Mouse (Mus musculus): ENCODE measurements around the gene Adgre4. TPM values are rescaled to one million over a fixed set of nuclear protein-coding genes. Genes with fewer than 3 reads are reported as not detected.

The Adgre4 gene
- polyA plus RNA-seq (2016; fragmentation: Nextera tagmentation; extraction: Ambion mirVana) = 0.17 TPM in 1 of 2 replicates, not detected in the other

DNA sequence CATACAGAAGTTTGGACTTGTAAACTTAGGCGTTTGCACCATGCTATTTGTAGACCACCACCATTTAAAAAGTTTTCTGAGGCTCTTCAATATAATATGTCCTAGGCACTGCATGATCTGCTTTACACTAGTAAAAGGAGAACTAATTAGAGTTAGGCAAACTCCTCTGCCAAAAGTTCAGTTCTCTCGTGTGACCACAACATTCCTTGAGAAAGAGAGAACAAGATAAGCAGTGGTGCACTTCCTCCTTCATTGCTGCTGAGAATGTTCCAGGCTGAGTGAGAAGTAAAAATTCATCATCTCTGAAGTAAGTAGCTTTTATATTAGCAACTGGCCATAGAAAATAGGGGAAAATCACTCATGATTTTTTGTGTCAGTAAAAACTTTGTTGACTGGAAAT is at the start of gene Adgre4:
Gene Adgre4, plus strand, starts transcription at position 199 of the 400 bp plus-strand sequence.
- Histone ChIP-seq H3K9ac (no peak within 1 kb of the TSS), H3K4me3 (no peak within 1 kb of the TSS), H3K4me2 (replicated peaks) (no peak within 1 kb of the TSS), H3K27ac (no peak within 1 kb of the TSS), H3K27me3 (replicated peaks) (no peaks in the 10 kb centered on the region), H3K9me3 (no peaks in the 10 kb centered on the region), H3K4me1 (no peaks in the 10 kb centered on the region), H3K36me3 (no peaks in the 10 kb centered on the region)
- no peak for ATAC-seq (ENCODE audit: low FRiP score, low read depth)
- 70% methylated on average over 2 of the region's 2 CpGs for WGBS

DNA sequence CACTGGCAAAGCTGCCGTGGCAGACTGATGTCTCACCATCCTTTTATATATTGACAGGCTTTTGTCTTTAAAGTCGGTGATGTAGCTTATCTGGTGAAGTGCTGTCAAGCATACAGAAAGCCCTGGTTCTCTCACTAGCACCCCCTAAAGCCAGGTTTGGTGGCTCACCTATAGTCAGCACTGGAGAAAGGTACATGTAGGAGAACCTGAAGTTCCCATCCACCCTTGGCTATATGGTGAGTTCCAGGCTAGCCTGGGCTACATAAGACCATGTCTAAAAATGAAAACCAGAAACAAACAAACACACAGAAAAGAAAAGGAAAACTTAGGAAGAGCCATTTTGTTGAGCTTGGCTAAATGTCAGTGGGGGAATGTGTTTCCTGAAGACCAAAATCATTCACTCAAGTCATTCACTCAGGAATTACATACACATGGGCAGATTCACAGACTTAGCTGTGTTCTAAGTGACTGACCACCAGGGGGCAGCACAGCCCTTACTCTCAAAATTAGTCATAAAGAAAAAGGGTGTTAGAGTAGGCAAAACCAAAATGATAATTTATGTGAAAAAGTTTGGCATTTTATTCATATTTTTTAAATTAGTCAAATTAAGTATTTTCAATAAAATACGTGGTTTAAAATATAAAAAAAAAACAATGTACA is 47.5 kb upstream of the Adgre4 start:
- Histone ChIP-seq H3K4me1 (no peaks in the 10 kb centered on the region), H3K9me3 (no peaks in the 10 kb centered on the region), H3K27ac (no peak overlapping the region), H3K9ac (no peak overlapping the region), H3K36me3 (peaks cover 15% of the 10 kb centered on the region), H3K4me2 (replicated peaks) (no peak overlapping the region), H3K27me3 (replicated peaks) (no peaks in the 10 kb centered on the region), H3K4me3 (no peak overlapping the region)
- ATAC-seq (ENCODE audit: low FRiP score, low read depth) = 0 out of 2 replicates have a peak, but pooled peaks have one; percentile 74
- WGBS = 69% methylated on average over 3 of the region's 3 CpGs

DNA sequence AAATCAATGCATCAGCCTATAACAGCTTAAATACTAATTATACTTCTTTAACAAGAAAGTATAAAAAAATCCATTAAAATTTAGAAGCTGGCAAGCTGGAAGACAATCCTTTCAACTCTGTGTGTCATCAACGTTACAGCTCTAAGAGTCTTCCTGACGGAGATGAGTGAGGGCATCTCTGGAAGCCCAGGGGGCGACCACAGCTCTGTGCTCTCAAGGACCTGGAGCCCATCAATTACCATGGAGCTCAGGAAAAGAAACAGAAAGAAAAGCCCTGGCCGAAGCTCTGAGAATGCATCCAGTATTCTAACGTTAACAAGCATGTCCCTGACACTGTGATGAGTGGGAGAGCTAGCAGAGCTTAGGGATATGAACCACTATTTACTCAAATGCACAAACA is 46.9 kb upstream of the Adgre4 start:
- Histone ChIP-seq H3K9ac (no peak overlapping the region), H3K27me3 (replicated peaks) (no peaks in the 10 kb centered on the region), H3K4me1 (no peaks in the 10 kb centered on the region), H3K4me2 (replicated peaks) (no peak overlapping the region), H3K27ac (no peak overlapping the region), H3K36me3 (peaks cover 10% of the 10 kb centered on the region; the same call in 1 of the 2 replicates), H3K9me3 (no peaks in the 10 kb centered on the region), H3K4me3 (no peak overlapping the region)
- 43% methylated on average over 5 of the region's 5 CpGs for WGBS
- 0 out of 2 replicates have a peak, but pooled peaks have one; percentile 25 for ATAC-seq (ENCODE audit: low FRiP score, low read depth)

- Histone ChIP-seq H3K27me3 (replicated peaks) (no peaks in the 10 kb centered on the region), H3K4me2 (replicated peaks) (peak within 1 kb of the TSS; percentile 82), H3K4me1 (no peaks in the 10 kb centered on the region), H3K4me3 (peak within 1 kb of the TSS; percentile 72), H3K27ac (no peak within 1 kb of the TSS), H3K36me3 (0 out of 2 replicates have a peak, but pooled peaks cover 4% of the 10 kb centered on the region), H3K9me3 (no peaks in the 10 kb centered on the region), H3K9ac (peak within 1 kb of the TSS; percentile 61)
- ATAC-seq (ENCODE audit: low FRiP score, low read depth) = peak; percentile 99
- WGBS = 1% methylated on average over 37 of the region's 37 CpGs
Observed at GRCm38 (mm10) chr17:55711984-55712811, 37.6 kb upstream of the Adgre4 start, which contains the start of gene Pot1b. Gene Pot1b (minus strand): TSS chr17:55712628.

GRCm38 (mm10) chr17:55721270-55721669 is 28.5 kb upstream of the Adgre4 start:
- H3K4me3 ChIP-seq = no peak overlapping the region
- no peak for ATAC-seq (ENCODE audit: low FRiP score, low read depth)
- H3K27me3 ChIP-seq (replicated peaks) = no peaks in the 10 kb centered on the region
- 79% methylated on average over 1 of the region's 1 CpGs for whole genome bisulfite sequencing
- H3K9me3 ChIP-seq = no peaks in the 10 kb centered on the region
- H3K27ac ChIP-seq = no peak overlapping the region
- H3K36me3 ChIP-seq = no peaks in the 10 kb centered on the region
- H3K4me2 ChIP-seq (replicated peaks) = no peak overlapping the region
- H3K9ac ChIP-seq = no peak overlapping the region
- H3K4me1 ChIP-seq = no peaks in the 10 kb centered on the region

GRCm38 (mm10) chr17:55722250-55722649 is 27.5 kb upstream of the Adgre4 start:
- no peak for ATAC-seq (ENCODE audit: low FRiP score, low read depth)
- Histone ChIP-seq H3K9ac (no peak overlapping the region), H3K36me3 (no peaks in the 10 kb centered on the region), H3K27ac (no peak overlapping the region), H3K4me2 (replicated peaks) (no peak overlapping the region), H3K4me1 (no peaks in the 10 kb centered on the region), H3K4me3 (no peak overlapping the region), H3K9me3 (no peaks in the 10 kb centered on the region), H3K27me3 (replicated peaks) (no peaks in the 10 kb centered on the region)
- WGBS = 76% methylated on average over 2 of the region's 2 CpGs

DNA sequence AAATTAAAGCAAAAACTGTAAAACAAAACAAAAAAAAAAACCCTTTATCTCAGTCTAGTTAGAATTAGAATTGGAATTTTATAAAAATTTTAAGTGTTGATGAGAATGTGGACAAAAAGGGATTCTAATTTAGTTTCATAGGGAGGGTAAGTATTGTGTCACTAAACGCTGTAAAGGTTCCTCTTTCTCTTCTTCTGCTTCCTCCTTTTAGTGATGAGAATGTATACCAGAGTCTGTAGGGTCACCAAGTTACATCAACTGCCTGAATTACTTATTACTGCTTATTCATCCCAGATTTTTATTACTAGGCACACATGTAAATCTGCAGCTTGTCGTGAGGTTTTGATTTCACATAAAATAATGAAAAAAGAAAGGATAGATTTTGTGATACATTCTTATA is 23.6 kb upstream of the Adgre4 start:
- Histone ChIP-seq H3K4me1 (no peaks in the 10 kb centered on the region), H3K36me3 (no peaks in the 10 kb centered on the region), H3K27me3 (replicated peaks) (no peaks in the 10 kb centered on the region), H3K9ac (no peak overlapping the region), H3K4me3 (no peak overlapping the region), H3K4me2 (replicated peaks) (no peak overlapping the region), H3K9me3 (no peaks in the 10 kb centered on the region), H3K27ac (no peak overlapping the region)
- 78% methylated on average over 2 of the region's 2 CpGs for WGBS
- ATAC-seq (ENCODE audit: low FRiP score, low read depth) = no peak

DNA sequence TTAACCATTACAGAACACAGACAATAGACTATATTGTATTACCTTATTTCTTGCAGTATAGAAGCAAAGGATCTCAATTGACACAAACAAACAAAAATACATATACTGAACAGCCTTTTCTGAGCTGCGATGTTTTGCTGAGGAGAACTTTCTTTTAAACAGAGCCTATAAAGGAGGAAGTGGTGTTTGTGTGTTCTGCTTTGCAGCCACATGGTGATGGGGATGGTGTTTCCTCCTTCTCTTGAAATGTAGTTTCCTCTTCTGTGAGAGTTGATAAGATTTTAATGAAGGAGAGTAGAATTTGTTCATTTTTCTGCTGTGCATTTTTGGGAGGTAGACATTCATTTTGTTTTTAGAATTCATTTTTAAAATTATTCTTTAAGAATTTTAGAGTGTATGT is 13.1 kb upstream of the Adgre4 start:
- Histone ChIP-seq H3K27me3 (replicated peaks) (no peaks in the 10 kb centered on the region), H3K4me2 (replicated peaks) (no peak overlapping the region), H3K9ac (no peak overlapping the region), H3K27ac (no peak overlapping the region), H3K4me3 (no peak overlapping the region), H3K9me3 (no peaks in the 10 kb centered on the region), H3K4me1 (no peaks in the 10 kb centered on the region), H3K36me3 (no peaks in the 10 kb centered on the region)
- WGBS = 80% methylated on average over 1 of the region's 1 CpGs
- ATAC-seq (ENCODE audit: low FRiP score, low read depth) = no peak

- Histone ChIP-seq H3K4me2 (replicated peaks) (no peak overlapping the region), H3K4me1 (no peaks in the 10 kb centered on the region), H3K36me3 (no peaks in the 10 kb centered on the region), H3K4me3 (no peak overlapping the region), H3K9me3 (no peaks in the 10 kb centered on the region), H3K27ac (no peak overlapping the region), H3K9ac (no peak overlapping the region), H3K27me3 (replicated peaks) (no peaks in the 10 kb centered on the region)
- no peak for ATAC-seq (ENCODE audit: low FRiP score, low read depth)
- 76% methylated on average over 2 of the region's 2 CpGs for WGBS
Observed at GRCm38 (mm10) chr17:55751170-55751569, 1.4 kb downstream of the Adgre4 start.

- H3K27me3 ChIP-seq (replicated peaks) = no peaks in the 10 kb centered on the region
- no peak overlapping the region for H3K9ac ChIP-seq
- no peaks in the 10 kb centered on the region for H3K36me3 ChIP-seq
- no peak for ATAC-seq (ENCODE audit: low FRiP score, low read depth)
- H3K4me1 ChIP-seq = no peaks in the 10 kb centered on the region
- no peak overlapping the region for H3K4me3 ChIP-seq
- no peak overlapping the region for H3K27ac ChIP-seq
- no peak overlapping the region for H3K4me2 ChIP-seq (replicated peaks)
- no peaks in the 10 kb centered on the region for H3K9me3 ChIP-seq
Observed at GRCm38 (mm10) chr17:55813642-55814041, 63.9 kb downstream of the Adgre4 start.

- 90% methylated on average over 4 of the region's 4 CpGs for WGBS
- H3K27me3 ChIP-seq (replicated peaks) = no peaks in the 10 kb centered on the region
- H3K36me3 ChIP-seq = no peaks in the 10 kb centered on the region
- H3K9me3 ChIP-seq = no peaks in the 10 kb centered on the region
- H3K4me3 ChIP-seq = no peak overlapping the region
- no peak overlapping the region for H3K9ac ChIP-seq
- no peak for ATAC-seq (ENCODE audit: low FRiP score, low read depth)
- H3K27ac ChIP-seq = no peak overlapping the region
- no peaks in the 10 kb centered on the region for H3K4me1 ChIP-seq
- no peak overlapping the region for H3K4me2 ChIP-seq (replicated peaks)
Observed at GRCm38 (mm10) chr17:55816853-55817252, 67.1 kb downstream of the Adgre4 start.

- no peaks in the 10 kb centered on the region for H3K4me1 ChIP-seq
- no peaks in the 10 kb centered on the region for H3K36me3 ChIP-seq
- H3K9me3 ChIP-seq = no peaks in the 10 kb centered on the region
- no peak overlapping the region for H3K9ac ChIP-seq
- ATAC-seq (ENCODE audit: low FRiP score, low read depth) = no peak
- 85% methylated on average over 1 of the region's 1 CpGs for WGBS
- no peak overlapping the region for H3K4me3 ChIP-seq
- no peak overlapping the region for H3K4me2 ChIP-seq (replicated peaks)
- no peak overlapping the region for H3K27ac ChIP-seq
- no peaks in the 10 kb centered on the region for H3K27me3 ChIP-seq (replicated peaks)
Observed at GRCm38 (mm10) chr17:55821566-55821965, 71.8 kb downstream of the Adgre4 start.
